Mouse (Mus musculus) midbrain, embryonic 14.5 days (tissue): Measurements from ENCODE around the gene Gm884. TPM values are rescaled to one million over a fixed set of nuclear protein-coding genes. Genes with fewer than 3 reads are reported as not detected.

Experiments
- ATAC-seq: fragments of 200-750 bp; cut with Nextera tagmentation; 2 replicates; pipeline ENCODE4 v1.8.0; 2017; ENCODE audit warnings: moderate number of reproducible peaks, moderate library complexity; ENCODE audit not compliant: low FRiP score, low TSS enrichment
- DNase-seq: peaks from one replicate; pipeline ENCODE4 v3.0.0-alpha.2; 2015
- H3K27ac ChIP-seq: fragments of 300-500 bp; sonication (generic); replicated peaks from 2 replicates; pipeline ENCODE4 v1.5.1; 2014; ENCODE audit warnings: mild to moderate bottlenecking, low read depth, low read length, moderate library complexity
- H3K27me3 ChIP-seq: fragments of 300-500 bp; sonication (generic); 2 replicates; pipeline ENCODE4 v1.6.1; 2014; ENCODE audit warnings: low read length, control low read depth, mixed read lengths; ENCODE audit not compliant: control insufficient read depth, insufficient read depth
- H3K36me3 ChIP-seq: fragments of 300-500 bp; sonication (generic); 2 replicates; pipeline ENCODE4 v1.6.1; 2014; ENCODE audit warnings: low read length, control low read depth; ENCODE audit not compliant: control insufficient read depth, insufficient read depth
- H3K4me1 ChIP-seq: fragments of 300-500 bp; sonication (generic); 2 replicates; pipeline ENCODE4 v1.6.1; 2014; ENCODE audit warnings: mild to moderate bottlenecking, antibody characterized with exemption, low read length, control low read depth; ENCODE audit not compliant: control insufficient read depth, insufficient read depth
- H3K4me2 ChIP-seq: fragments of 300-500 bp; sonication (generic); 2 replicates; pipeline ENCODE4 v1.6.1; 2014; ENCODE audit warnings: mild to moderate bottlenecking, low read length, moderate library complexity
- H3K4me3 ChIP-seq: fragments of 300-500 bp; sonication (generic); replicated peaks from 2 replicates; pipeline ENCODE4 v1.5.1; 2014; ENCODE audit warnings: low read depth, low read length
- H3K9ac ChIP-seq: fragments of 300-500 bp; sonication (generic); replicated peaks from 2 replicates; pipeline ENCODE4 v1.6.1; 2014; ENCODE audit warnings: mild to moderate bottlenecking, low read length, moderate library complexity
- H3K9me3 ChIP-seq: fragments of 300-500 bp; sonication (generic); 2 replicates; pipeline ENCODE4 v1.6.1; 2016; ENCODE audit warnings: low read length, control low read depth, mixed read lengths; ENCODE audit not compliant: control insufficient read depth
- WGBS: fragments of 180-500 bp; shearing (Covaris S2); extraction: QIAGEN DNeasy Blood & Tissue Kit; methylation state at CpG from one replicate; pipeline ENCODE4 v1.1.7; 2014; 5-methylcytosine and 5-hydroxymethylcytosine counted together
- polyA plus RNA-seq: library from polyadenylated mRNA; unstranded; fragments of >200 nt; fragmentation: Nextera tagmentation; extraction: Ambion mirVana; gene quantifications from 2 replicates; pipeline ENCODE4 v1.2.1, GENCODE M21; 2014

The Gm884 gene
- polyA plus RNA-seq = not detected in 2 replicates

GRCm38 (mm10) chr11:103621040-103621439 lies at the start of gene Gm884:
Gm884 (minus strand) TSS chr11:103621140.
- 86% methylated on average over 9 of the region's 9 CpGs for WGBS
- Histone ChIP-seq H3K9me3 (no peaks in the 10 kb centered on the region), H3K27ac (no peak within 1 kb of the TSS), H3K4me1 (no peaks in the 10 kb centered on the region), H3K36me3 (no peaks in the 10 kb centered on the region), H3K27me3 (no peaks in the 10 kb centered on the region), H3K4me3 (no peak within 1 kb of the TSS), H3K9ac (no peak within 1 kb of the TSS), H3K4me2 (no peak within 1 kb of the TSS)
- ATAC-seq (no peak), DNase-seq (no peak)

DNA sequence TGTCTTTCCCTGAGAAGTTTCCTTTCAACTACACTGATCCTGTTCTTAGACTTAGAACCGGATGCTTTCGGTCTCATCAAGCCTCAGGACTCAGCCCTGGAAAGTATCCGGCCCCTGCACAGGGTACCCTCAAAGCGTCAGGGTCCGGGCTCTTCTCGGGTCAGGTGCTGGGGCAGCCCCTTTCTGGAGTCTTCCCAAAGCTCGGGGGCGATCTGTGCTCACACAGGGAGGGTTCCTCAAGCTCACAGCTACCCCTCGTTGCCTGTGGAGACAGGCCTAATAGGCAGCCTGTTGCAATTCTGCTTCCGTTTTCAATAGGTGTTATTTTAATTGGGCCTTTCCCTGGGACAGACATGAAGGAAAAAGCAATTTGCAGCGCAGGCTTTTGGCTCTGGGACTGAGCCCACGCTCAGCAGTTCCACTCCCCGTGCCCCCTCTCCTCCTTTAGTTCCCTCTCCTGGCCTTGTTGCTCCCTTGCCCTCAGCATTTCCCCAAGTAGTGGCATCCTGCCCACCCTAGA lies 46.0 kb upstream of the Gm884 start:
- ATAC-seq (no peak), DNase-seq (no peak)
- H3K27ac ChIP-seq = no peak overlapping the region
- no peak overlapping the region for H3K4me3 ChIP-seq
- peak overlapping the region; percentile 26; the same call in 1 of the 2 replicates for H3K9ac ChIP-seq
- H3K27me3 ChIP-seq = no peaks in the 10 kb centered on the region
- WGBS = 38% methylated on average over 13 of the region's 13 CpGs
- no peak overlapping the region for H3K4me2 ChIP-seq
- peaks cover 22% of the 10 kb centered on the region for H3K4me1 ChIP-seq
- H3K36me3 ChIP-seq = no peaks in the 10 kb centered on the region
- no peaks in the 10 kb centered on the region for H3K9me3 ChIP-seq

- WGBS = 13% methylated on average over 10 of the region's 10 CpGs
- no peak overlapping the region for H3K4me3 ChIP-seq
- peak; percentile 55; the same call in 1 of the 2 replicates for ATAC-seq
- H3K9ac ChIP-seq = no peak overlapping the region
- H3K4me1 ChIP-seq = peaks cover 22% of the 10 kb centered on the region
- H3K27ac ChIP-seq = 0 out of 2 replicates have a peak overlapping the region, but pooled peaks have one; percentile 32
- H3K4me2 ChIP-seq = no peak overlapping the region
- no peaks in the 10 kb centered on the region for H3K36me3 ChIP-seq
- DNase-seq = peak; percentile 78
- no peaks in the 10 kb centered on the region for H3K9me3 ChIP-seq
- H3K27me3 ChIP-seq = no peaks in the 10 kb centered on the region
Measured at GRCm38 (mm10) chr11:103666181-103666906, 45.4 kb upstream of the Gm884 start.

GRCm38 (mm10) chr11:103665695-103666094 lies 44.8 kb upstream of the Gm884 start:
- 53% methylated on average over 1 of the region's 1 CpGs for WGBS
- Histone ChIP-seq H3K27me3 (no peaks in the 10 kb centered on the region), H3K27ac (0 out of 2 replicates have a peak overlapping the region, but pooled peaks have one; percentile 32), H3K36me3 (no peaks in the 10 kb centered on the region), H3K9me3 (no peaks in the 10 kb centered on the region), H3K4me1 (peaks cover 22% of the 10 kb centered on the region), H3K4me3 (no peak overlapping the region), H3K4me2 (no peak overlapping the region), H3K9ac (no peak overlapping the region)
- no peak for DNase-seq
- ATAC-seq = no peak

DNA sequence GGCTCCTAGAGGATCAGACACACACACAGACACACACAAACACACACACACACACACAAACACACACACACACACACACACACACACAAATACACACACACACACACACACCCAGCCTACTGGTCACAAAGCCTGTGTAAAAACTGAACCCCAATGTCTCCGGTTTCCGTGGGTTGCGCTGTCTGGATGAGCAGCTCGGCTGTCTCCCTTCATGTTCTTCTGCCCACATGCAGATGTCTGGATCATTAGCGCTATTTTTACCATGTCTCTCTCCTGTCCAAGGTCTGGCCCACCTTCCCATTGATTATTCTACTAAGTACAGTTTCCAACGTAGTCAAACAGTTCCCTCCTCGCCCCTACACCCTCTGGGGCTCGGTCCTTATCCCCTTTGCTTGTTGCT lies 42.2 kb upstream of the Gm884 start:
- ATAC-seq = no peak
- no peak overlapping the region for H3K27ac ChIP-seq
- no peak for DNase-seq
- WGBS = 84% methylated on average over 8 of the region's 8 CpGs
- H3K4me1 ChIP-seq = peaks cover 22% of the 10 kb centered on the region
- H3K4me2 ChIP-seq = no peak overlapping the region
- H3K27me3 ChIP-seq = no peaks in the 10 kb centered on the region
- H3K36me3 ChIP-seq = no peaks in the 10 kb centered on the region
- no peaks in the 10 kb centered on the region for H3K9me3 ChIP-seq
- H3K4me3 ChIP-seq = no peak overlapping the region
- H3K9ac ChIP-seq = no peak overlapping the region

DNA sequence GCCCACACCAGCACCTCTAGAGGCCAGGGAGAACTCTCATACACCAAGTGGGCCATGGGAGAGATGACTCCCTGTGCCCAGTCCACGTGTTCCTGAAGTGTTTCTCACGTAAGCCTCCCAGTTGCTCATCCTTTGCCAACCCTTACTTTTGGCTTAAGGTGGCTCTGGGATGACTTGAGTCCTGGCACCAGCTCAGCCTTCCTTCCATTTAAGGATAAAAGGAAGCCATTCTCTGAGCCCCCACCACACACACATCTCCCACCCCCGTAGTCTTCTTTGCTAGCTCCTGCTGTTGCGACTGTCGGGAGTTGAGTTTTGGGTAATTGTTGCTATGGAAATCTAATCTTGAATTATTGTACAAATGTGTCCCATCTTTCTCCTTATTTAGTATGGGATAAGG lies 41.6 kb upstream of the Gm884 start:
- no peaks in the 10 kb centered on the region for H3K9me3 ChIP-seq
- no peaks in the 10 kb centered on the region for H3K36me3 ChIP-seq
- 0 out of 2 replicates have a peak, but pooled peaks cover under 1% of the 10 kb centered on the region for H3K27me3 ChIP-seq
- H3K4me3 ChIP-seq = no peak overlapping the region
- H3K27ac ChIP-seq = no peak overlapping the region
- no peak for ATAC-seq
- 80% methylated on average over 5 of the region's 5 CpGs for WGBS
- H3K4me1 ChIP-seq = peaks cover 22% of the 10 kb centered on the region
- H3K4me2 ChIP-seq = no peak overlapping the region
- DNase-seq = no peak
- no peak overlapping the region for H3K9ac ChIP-seq

DNA sequence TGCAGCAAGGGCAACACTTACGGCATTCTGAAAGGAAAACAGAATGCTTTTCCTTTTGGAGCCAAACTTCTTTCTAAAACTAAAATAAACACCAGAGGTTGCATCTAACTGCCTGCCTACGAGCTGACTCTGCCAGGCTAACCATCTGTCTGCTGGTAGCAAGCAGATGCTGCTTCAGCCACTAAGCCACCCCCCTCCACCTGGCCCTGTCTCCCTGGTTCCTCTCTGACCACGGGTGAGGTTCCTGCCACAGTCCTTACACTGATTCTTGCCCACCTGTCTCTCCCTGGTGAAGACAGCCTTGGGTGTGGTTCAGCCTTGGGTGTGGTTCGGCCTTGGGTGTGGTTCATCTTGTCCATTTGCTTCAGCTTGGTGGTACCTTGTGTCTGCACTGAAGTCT lies 40.9 kb upstream of the Gm884 start:
- H3K4me2 ChIP-seq = no peak overlapping the region
- no peaks in the 10 kb centered on the region for H3K9me3 ChIP-seq
- H3K4me3 ChIP-seq = no peak overlapping the region
- 65% methylated on average over 4 of the region's 4 CpGs for WGBS
- H3K27ac ChIP-seq = no peak overlapping the region
- H3K36me3 ChIP-seq = no peaks in the 10 kb centered on the region
- 0 out of 2 replicates have a peak, but pooled peaks cover 4% of the 10 kb centered on the region for H3K27me3 ChIP-seq
- no peak overlapping the region for H3K9ac ChIP-seq
- H3K4me1 ChIP-seq = peaks cover 17% of the 10 kb centered on the region
- DNase-seq = no peak
- ATAC-seq = no peak

- H3K4me1 ChIP-seq = no peaks in the 10 kb centered on the region
- H3K9ac ChIP-seq = no peak overlapping the region
- ATAC-seq = no peak
- peak; percentile 40 for DNase-seq
- H3K9me3 ChIP-seq = no peaks in the 10 kb centered on the region
- no peaks in the 10 kb centered on the region for H3K36me3 ChIP-seq
- H3K4me2 ChIP-seq = no peak overlapping the region
- WGBS = 76% methylated on average over 7 of the region's 7 CpGs
- no peak overlapping the region for H3K4me3 ChIP-seq
- peaks cover 5% of the 10 kb centered on the region; the same call in 1 of the 2 replicates for H3K27me3 ChIP-seq
- no peak overlapping the region for H3K27ac ChIP-seq
Measured at GRCm38 (mm10) chr11:103658189-103658588, 37.2 kb upstream of the Gm884 start.

DNA sequence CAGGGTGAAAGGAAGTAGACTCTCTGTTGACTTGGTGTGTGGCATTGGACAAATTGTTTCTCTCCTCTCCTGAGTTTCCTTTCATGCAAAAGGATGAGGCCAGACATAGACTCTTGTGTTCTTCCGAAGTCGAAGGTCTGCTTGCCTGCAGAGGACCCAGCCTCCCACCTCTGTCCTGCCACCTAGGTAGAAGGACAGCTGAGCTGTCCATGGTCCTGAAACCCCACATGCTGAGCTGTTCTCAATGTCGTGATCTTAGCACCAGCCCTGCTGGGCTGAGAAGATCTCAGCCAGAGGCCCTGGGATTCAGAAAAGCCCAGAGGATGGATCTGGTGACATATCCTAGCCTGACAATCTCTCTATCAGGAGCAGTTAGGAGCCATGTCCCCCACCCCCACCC lies 35.6 kb upstream of the Gm884 start:
- H3K36me3 ChIP-seq = no peaks in the 10 kb centered on the region
- no peak overlapping the region for H3K27ac ChIP-seq
- no peak for ATAC-seq
- peak; percentile 51 for DNase-seq
- H3K9me3 ChIP-seq = no peaks in the 10 kb centered on the region
- H3K27me3 ChIP-seq = peaks cover 18% of the 10 kb centered on the region
- no peak overlapping the region for H3K9ac ChIP-seq
- no peak overlapping the region for H3K4me2 ChIP-seq
- no peaks in the 10 kb centered on the region for H3K4me1 ChIP-seq
- no peak overlapping the region for H3K4me3 ChIP-seq
- 13% methylated on average over 3 of the region's 3 CpGs for WGBS
